Mouse (Mus musculus): Measurements from ENCODE around the gene Zfp473. TPM values are rescaled to one million over a fixed set of nuclear protein-coding genes. Genes with fewer than 3 reads are reported as not detected.
"Not testable (repeated sequence)": the region's sequence is repeated elsewhere in the genome, so short reads cannot be mapped to it uniquely, and the experiment has no call there.

Gene Zfp473
- polyA plus RNA-seq, 1 experiment from 2014 or later, result 2.1 TPM

GRCm38 (mm10) chr7:44726343-44726742, 24.5 kb downstream of the Zfp473 start:
- no peak for ATAC-seq (ENCODE audit: low FRiP score, low TSS enrichment)
- Histone ChIP-seq H3K27me3 (ENCODE audit: insufficient read depth, low read length) (no peaks in the 10 kb centered on the region), H3K9me3 (ENCODE audit: low read length) (0 out of 2 replicates have a peak, but pooled peaks cover 3% of the 10 kb centered on the region), H3K27ac (ENCODE audit: low read length) (no peak overlapping the region), H3K4me3 (ENCODE audit: low read length) (no peak overlapping the region), H3K4me1 (ENCODE audit: insufficient read depth, low read length) (no peaks in the 10 kb centered on the region), H3K36me3 (ENCODE audit: insufficient read depth, low read length) (no peaks in the 10 kb centered on the region), H3K4me2 (replicated peaks; ENCODE audit: low read depth, low read length) (no peak overlapping the region), H3K9ac (replicated peaks; ENCODE audit: low read length) (no peak overlapping the region)
- WGBS, result 75% methylated on average over 6 of the region's 6 CpGs

GRCm38 (mm10) chr7:44724316-44724715, 26.5 kb downstream of the Zfp473 start:
- Histone ChIP-seq H3K4me2 (replicated peaks; ENCODE audit: low read depth, low read length) (no peak overlapping the region), H3K4me1 (ENCODE audit: insufficient read depth, low read length) (no peaks in the 10 kb centered on the region), H3K36me3 (ENCODE audit: insufficient read depth, low read length) (no peaks in the 10 kb centered on the region), H3K27me3 (ENCODE audit: insufficient read depth, low read length) (no peaks in the 10 kb centered on the region), H3K9me3 (ENCODE audit: low read length) (0 out of 2 replicates have a peak, but pooled peaks cover 3% of the 10 kb centered on the region), H3K9ac (replicated peaks; ENCODE audit: low read length) (no peak overlapping the region), H3K27ac (ENCODE audit: low read length) (no peak overlapping the region), H3K4me3 (ENCODE audit: low read length) (no peak overlapping the region)
- WGBS, result 26% methylated on average over 7 of the region's 7 CpGs
- no peak for ATAC-seq (ENCODE audit: low FRiP score, low TSS enrichment)

GRCm38 (mm10) chr7:44722058-44722457, 28.8 kb downstream of the Zfp473 start:
- Histone ChIP-seq H3K27ac (ENCODE audit: low read length) (no peak overlapping the region), H3K4me1 (ENCODE audit: insufficient read depth, low read length) (no peaks in the 10 kb centered on the region), H3K9me3 (ENCODE audit: low read length) (no peaks in the 10 kb centered on the region), H3K36me3 (ENCODE audit: insufficient read depth, low read length) (no peaks in the 10 kb centered on the region), H3K9ac (replicated peaks; ENCODE audit: low read length) (no peak overlapping the region), H3K27me3 (ENCODE audit: insufficient read depth, low read length) (no peaks in the 10 kb centered on the region), H3K4me3 (ENCODE audit: low read length) (no peak overlapping the region), H3K4me2 (replicated peaks; ENCODE audit: low read depth, low read length) (no peak overlapping the region)
- ATAC-seq (ENCODE audit: low FRiP score, low TSS enrichment), result no peak
- 84% methylated on average over 5 of the region's 5 CpGs for WGBS

GRCm38 (mm10) chr7:44709881-44710280, 41.0 kb downstream of the Zfp473 start:
- no peak overlapping the region for H3K9ac ChIP-seq (replicated peaks; ENCODE audit: low read length)
- H3K27ac ChIP-seq (ENCODE audit: low read length), result no peak overlapping the region
- no peaks in the 10 kb centered on the region for H3K36me3 ChIP-seq (ENCODE audit: insufficient read depth, low read length)
- H3K4me3 ChIP-seq (ENCODE audit: low read length), result no peak overlapping the region
- WGBS, result 90% methylated on average over 5 of the region's 5 CpGs
- H3K4me2 ChIP-seq (replicated peaks; ENCODE audit: low read depth, low read length), result no peak overlapping the region
- H3K4me1 ChIP-seq (ENCODE audit: insufficient read depth, low read length), result no peaks in the 10 kb centered on the region
- H3K27me3 ChIP-seq (ENCODE audit: insufficient read depth, low read length), result no peaks in the 10 kb centered on the region
- no peak for ATAC-seq (ENCODE audit: low FRiP score, low TSS enrichment)
- no peaks in the 10 kb centered on the region for H3K9me3 ChIP-seq (ENCODE audit: low read length)

GRCm38 (mm10) chr7:44708574-44708973, 42.3 kb downstream of the Zfp473 start, which contains the start of gene Izumo2:
TSS of gene Izumo2 (plus strand) at chr7:44708742.
- no peaks in the 10 kb centered on the region for H3K36me3 ChIP-seq (ENCODE audit: insufficient read depth, low read length)
- no peak within 1 kb of the TSS for H3K4me3 ChIP-seq (ENCODE audit: low read length)
- no peaks in the 10 kb centered on the region for H3K9me3 ChIP-seq (ENCODE audit: low read length)
- no peak within 1 kb of the TSS for H3K9ac ChIP-seq (replicated peaks; ENCODE audit: low read length)
- no peak within 1 kb of the TSS for H3K4me2 ChIP-seq (replicated peaks; ENCODE audit: low read depth, low read length)
- no peaks in the 10 kb centered on the region for H3K4me1 ChIP-seq (ENCODE audit: insufficient read depth, low read length)
- ATAC-seq (ENCODE audit: low FRiP score, low TSS enrichment), result no peak
- no peaks in the 10 kb centered on the region for H3K27me3 ChIP-seq (ENCODE audit: insufficient read depth, low read length)
- 73% methylated on average over 14 of the region's 14 CpGs for WGBS
- no peak within 1 kb of the TSS for H3K27ac ChIP-seq (ENCODE audit: low read length)

GRCm38 (mm10) chr7:44708093-44708492, 42.8 kb downstream of the Zfp473 start:
- not testable (repeated sequence) for H3K4me1 ChIP-seq (ENCODE audit: insufficient read depth, low read length); H3K36me3 ChIP-seq (ENCODE audit: insufficient read depth, low read length); H3K4me2 ChIP-seq (replicated peaks; ENCODE audit: low read depth, low read length); ATAC-seq (ENCODE audit: low FRiP score, low TSS enrichment); H3K27ac ChIP-seq (ENCODE audit: low read length); H3K9ac ChIP-seq (replicated peaks; ENCODE audit: low read length); H3K27me3 ChIP-seq (ENCODE audit: insufficient read depth, low read length); H3K9me3 ChIP-seq (ENCODE audit: low read length); H3K4me3 ChIP-seq (ENCODE audit: low read length)
- WGBS, result 93% methylated on average over 5 of the region's 6 CpGs

GRCm38 (mm10) chr7:44707169-44707675, 43.6 kb downstream of the Zfp473 start:
- Histone ChIP-seq H3K4me3 (ENCODE audit: low read length) (no peak overlapping the region), H3K36me3 (ENCODE audit: insufficient read depth, low read length) (no peaks in the 10 kb centered on the region), H3K4me1 (ENCODE audit: insufficient read depth, low read length) (no peaks in the 10 kb centered on the region), H3K27ac (ENCODE audit: low read length) (no peak overlapping the region), H3K9ac (replicated peaks; ENCODE audit: low read length) (no peak overlapping the region), H3K9me3 (ENCODE audit: low read length) (no peaks in the 10 kb centered on the region), H3K27me3 (ENCODE audit: insufficient read depth, low read length) (no peaks in the 10 kb centered on the region), H3K4me2 (replicated peaks; ENCODE audit: low read depth, low read length) (no peak overlapping the region)
- no peak for ATAC-seq (ENCODE audit: low FRiP score, low TSS enrichment)
- 94% methylated on average over 5 of the region's 5 CpGs for WGBS

GRCm38 (mm10) chr7:44706322-44706721, 44.5 kb downstream of the Zfp473 start:
- Histone ChIP-seq H3K9me3 (ENCODE audit: low read length) (no peaks in the 10 kb centered on the region), H3K9ac (replicated peaks; ENCODE audit: low read length) (no peak overlapping the region), H3K4me2 (replicated peaks; ENCODE audit: low read depth, low read length) (no peak overlapping the region), H3K4me1 (ENCODE audit: insufficient read depth, low read length) (no peaks in the 10 kb centered on the region), H3K4me3 (ENCODE audit: low read length) (no peak overlapping the region), H3K27me3 (ENCODE audit: insufficient read depth, low read length) (no peaks in the 10 kb centered on the region), H3K27ac (ENCODE audit: low read length) (no peak overlapping the region), H3K36me3 (ENCODE audit: insufficient read depth, low read length) (no peaks in the 10 kb centered on the region)
- no peak for ATAC-seq (ENCODE audit: low FRiP score, low TSS enrichment)

GRCm38 (mm10) chr7:44705086-44705485, 45.8 kb downstream of the Zfp473 start:
- H3K4me1 ChIP-seq (ENCODE audit: insufficient read depth, low read length), result no peaks in the 10 kb centered on the region
- H3K9ac ChIP-seq (replicated peaks; ENCODE audit: low read length), result no peak overlapping the region
- 88% methylated on average over 4 of the region's 4 CpGs for WGBS
- H3K27ac ChIP-seq (ENCODE audit: low read length), result no peak overlapping the region
- no peaks in the 10 kb centered on the region for H3K27me3 ChIP-seq (ENCODE audit: insufficient read depth, low read length)
- H3K4me2 ChIP-seq (replicated peaks; ENCODE audit: low read depth, low read length), result no peak overlapping the region
- no peaks in the 10 kb centered on the region for H3K9me3 ChIP-seq (ENCODE audit: low read length)
- no peak for ATAC-seq (ENCODE audit: low FRiP score, low TSS enrichment)
- H3K36me3 ChIP-seq (ENCODE audit: insufficient read depth, low read length), result no peaks in the 10 kb centered on the region
- no peak overlapping the region for H3K4me3 ChIP-seq (ENCODE audit: low read length)

GRCm38 (mm10) chr7:44704363-44704762, 46.5 kb downstream of the Zfp473 start:
- Histone ChIP-seq H3K4me3 (ENCODE audit: low read length) (no peak overlapping the region), H3K27me3 (ENCODE audit: insufficient read depth, low read length) (no peaks in the 10 kb centered on the region), H3K4me2 (replicated peaks; ENCODE audit: low read depth, low read length) (no peak overlapping the region), H3K9me3 (ENCODE audit: low read length) (no peaks in the 10 kb centered on the region), H3K36me3 (ENCODE audit: insufficient read depth, low read length) (no peaks in the 10 kb centered on the region), H3K27ac (ENCODE audit: low read length) (no peak overlapping the region), H3K9ac (replicated peaks; ENCODE audit: low read length) (no peak overlapping the region), H3K4me1 (ENCODE audit: insufficient read depth, low read length) (no peaks in the 10 kb centered on the region)
- WGBS, result 63% methylated on average over 3 of the region's 3 CpGs
- no peak for ATAC-seq (ENCODE audit: low FRiP score, low TSS enrichment)

Data from kidney, embryonic 16.5 days (tissue).